Mouse (Mus musculus) spleen, postnatal 36 days (tissue): ENCODE data around the gene Lrrc71.

Experiments used
- DNase-seq, 2 experiments: peaks; one replicate each; pipeline ENCODE4 v3.0.0; 2022; ENCODE audit warnings: low spot score in 2 of 2, mixed read lengths in 1 of 2

The Lrrc71 gene

DNA sequence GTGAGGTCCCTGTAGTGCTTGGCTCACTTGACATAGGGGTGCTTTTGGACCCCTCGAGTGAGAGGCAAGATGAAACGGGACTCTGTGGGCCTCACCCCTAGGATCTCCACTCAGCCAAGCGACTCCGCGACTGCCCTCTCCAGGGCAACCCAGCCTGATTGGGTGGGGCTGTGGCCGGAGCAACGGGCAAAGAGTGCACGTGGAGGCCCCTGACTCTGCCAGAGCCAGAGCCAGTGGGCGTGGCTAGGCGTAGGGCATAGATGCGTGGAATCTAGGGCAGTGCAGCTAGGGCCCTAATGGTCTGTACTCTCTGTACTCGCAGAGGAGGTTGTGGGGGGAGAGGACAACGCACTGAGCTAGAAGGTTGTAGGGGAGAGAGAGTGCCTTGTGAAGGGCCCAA, at the start of gene Lrrc71:
Gene Lrrc71 (minus strand): TSS at position 195 of the 400 bp plus-strand sequence.
- no peak for DNase-seq

DNA sequence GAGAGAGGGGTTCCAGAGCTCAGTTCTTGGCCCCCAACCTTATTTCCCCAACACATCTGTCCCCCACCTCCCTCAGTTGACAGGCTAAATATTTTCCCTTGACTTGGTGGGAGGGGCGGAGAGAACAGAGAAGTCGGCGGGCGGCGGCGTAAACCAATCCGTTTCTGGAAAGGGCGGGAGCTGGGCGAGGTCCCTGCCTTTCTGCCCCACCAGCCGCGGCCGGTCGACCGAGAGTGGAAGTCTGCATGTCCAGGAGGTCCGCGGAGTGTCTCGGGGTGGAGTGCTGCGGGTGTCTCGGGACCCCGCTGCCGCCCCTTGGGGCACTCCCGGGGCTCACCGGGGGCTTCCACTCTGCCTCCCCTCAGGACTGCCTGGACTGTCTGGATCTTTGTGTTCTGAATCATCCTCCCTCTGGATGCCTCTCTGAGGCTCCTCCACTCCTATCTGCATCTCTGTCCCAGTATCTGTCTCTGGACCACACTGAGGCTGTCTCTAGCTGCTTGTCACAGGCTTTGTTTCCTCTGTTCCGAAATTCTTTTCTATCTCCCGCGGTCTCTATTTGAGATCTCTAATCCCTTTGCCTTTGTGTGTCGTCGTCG, 48.4 kb upstream of the Lrrc71 start, which contains the start of gene Insrr:
Gene Insrr (plus strand): TSS at position 216 of the 599 bp plus-strand sequence.
- no peak for DNase-seq

GRCm38 (mm10) chr3:87795336-87796277, 47.2 kb upstream of the Lrrc71 start:
- peak; percentile 17 to 18 for DNase-seq

- no peak for DNase-seq
Observed at GRCm38 (mm10) chr3:87794922-87795325, 46.5 kb upstream of the Lrrc71 start, which contains the start of gene Ntrk1. Gene Ntrk1, minus strand, starts transcription at chr3:87795162.

DNA sequence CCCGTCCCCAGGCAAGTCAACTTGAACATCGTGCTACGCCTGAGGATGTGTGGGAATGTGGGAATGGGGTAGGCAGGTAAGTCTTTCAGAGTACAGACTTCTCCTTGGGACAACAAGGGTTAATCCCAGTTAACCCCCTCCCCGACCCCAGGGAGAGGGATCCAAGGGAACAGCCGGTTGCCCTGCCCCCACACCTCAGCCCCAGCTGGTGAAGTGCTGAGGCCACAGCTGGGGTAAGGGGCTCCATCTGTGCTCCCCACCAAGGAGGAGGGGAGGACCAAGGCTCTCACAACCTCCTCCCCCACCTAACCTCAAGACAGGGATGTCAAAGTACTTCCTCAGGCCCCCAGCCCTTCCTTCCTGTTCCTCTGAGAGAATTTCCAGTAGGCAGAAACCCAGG, 41.3 kb upstream of the Lrrc71 start:
- DNase-seq: no peak

DNA sequence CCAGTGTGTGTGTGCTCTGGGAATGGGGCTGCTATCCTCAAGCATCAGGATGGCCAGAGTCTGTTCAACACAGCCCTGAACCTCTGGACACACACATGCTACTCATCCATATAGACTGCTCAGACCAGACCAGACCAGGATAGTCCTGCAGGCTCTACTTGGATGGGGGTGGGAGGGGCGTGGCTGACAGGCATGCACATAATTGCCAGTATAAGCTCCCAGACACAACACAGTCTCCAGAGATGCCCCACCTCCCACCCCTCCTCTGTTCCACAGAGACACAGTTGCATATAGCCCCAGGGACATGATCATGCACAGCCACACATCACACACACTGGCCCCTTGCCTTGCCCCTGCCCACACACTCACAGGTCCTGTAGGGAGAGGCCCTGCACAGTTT, 40.8 kb upstream of the Lrrc71 start:
- DNase-seq: no peak

GRCm38 (mm10) chr3:87785626-87786214, 37.3 kb upstream of the Lrrc71 start:
- DNase-seq: no peak

DNA sequence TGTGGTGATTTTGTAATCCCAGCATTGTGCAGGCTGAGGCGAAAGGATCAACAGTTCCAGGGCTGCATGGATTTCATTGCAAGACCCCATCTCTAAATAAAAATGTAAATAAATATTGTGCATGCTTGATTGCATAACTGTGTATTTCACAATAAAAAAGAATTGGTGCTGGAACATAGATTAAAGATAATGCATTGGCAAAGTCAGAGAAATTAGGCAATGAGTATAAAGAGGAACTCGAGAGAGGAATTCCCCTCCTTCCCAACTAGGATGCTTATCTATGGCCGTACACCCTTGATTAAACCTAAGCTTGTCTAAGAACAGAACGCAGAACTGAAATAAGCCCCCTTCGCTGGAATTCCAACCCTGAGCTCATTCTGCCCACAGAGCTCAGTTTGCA, 36.7 kb upstream of the Lrrc71 start:
- DNase-seq: no peak

DNA sequence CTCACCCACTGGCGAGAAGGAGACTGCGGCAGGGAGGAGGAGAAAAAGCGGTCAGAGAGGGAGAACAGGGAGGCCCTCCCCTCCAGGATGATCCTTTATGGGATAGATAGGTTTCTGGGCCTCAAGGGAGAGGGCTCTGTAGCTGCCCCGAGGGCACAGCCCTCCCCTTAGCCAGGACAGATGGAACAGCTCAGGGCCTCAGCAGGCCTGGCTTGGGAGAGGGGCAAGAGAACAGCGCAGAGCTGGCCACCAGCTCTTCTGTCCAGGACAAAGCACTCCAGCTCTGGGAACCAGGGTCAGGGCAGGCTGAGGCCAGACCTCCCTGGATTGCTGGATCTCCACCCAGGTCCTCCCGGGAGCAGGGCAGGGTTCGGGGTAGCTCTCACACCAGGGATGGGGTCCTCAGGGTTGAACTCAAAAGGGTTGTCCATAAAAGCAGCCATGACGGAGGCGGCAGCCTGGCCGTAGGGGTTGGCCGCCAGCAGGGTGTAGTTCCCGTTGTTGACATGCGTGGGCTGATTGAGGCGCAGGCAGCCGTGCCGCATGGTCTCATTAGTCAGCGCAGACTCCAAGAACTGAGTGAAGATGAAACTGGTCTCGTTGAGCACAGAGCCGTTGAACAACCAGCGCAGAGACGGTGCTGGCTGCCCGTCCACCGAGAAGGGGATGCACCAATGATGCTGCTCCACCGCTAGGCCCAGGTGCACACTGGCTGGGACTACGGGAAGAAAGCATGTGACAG, 35.0 kb upstream of the Lrrc71 start:
- DNase-seq: no peak

- DNase-seq: no peak
Observed at GRCm38 (mm10) chr3:87779086-87779485, 30.7 kb upstream of the Lrrc71 start.

DNA sequence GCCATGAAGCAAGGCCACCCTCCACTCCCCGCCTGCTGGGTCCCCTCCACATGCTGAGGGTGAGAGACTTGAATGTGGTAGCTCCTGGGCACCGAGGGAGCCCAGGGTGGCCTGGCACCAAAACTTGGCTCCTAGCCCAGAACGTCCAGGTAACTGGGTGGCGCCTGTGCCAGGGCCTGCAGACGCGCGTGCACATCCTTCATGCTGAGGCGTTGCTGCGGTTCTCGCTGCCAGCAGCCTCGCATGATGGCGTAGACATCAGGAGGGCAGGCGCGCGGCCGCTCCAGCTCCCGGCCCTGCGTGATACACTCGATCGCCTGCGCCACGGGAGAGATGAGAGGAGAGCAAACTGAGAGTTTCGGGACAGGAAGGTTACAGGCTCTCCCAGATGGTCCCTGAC, 29.9 kb upstream of the Lrrc71 start:
- no peak for DNase-seq

DNA sequence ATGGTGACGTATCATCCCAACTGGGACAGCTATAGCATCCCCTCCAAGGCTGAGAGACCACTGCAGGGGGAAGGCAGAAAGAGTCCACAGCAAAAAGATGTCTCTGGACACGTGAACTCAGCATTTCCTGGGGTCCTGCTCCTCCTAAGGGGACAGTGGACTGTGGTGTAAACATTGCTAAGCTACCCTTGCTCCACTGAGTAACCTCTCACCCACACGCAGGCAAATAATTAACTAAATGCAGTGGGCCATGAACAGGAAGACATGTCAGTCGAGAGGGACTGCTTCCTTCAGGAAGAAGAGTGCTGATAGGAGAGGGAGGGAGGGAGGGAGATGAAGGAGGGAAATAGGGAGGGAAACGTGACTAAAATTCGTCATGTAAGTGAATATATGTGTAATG, 22.7 kb upstream of the Lrrc71 start:
- DNase-seq: no peak

- DNase-seq: peak in 1 of 2 experiments; percentile 41
Observed at GRCm38 (mm10) chr3:87770280-87770679, 21.9 kb upstream of the Lrrc71 start.

GRCm38 (mm10) chr3:87769506-87769905, 21.1 kb upstream of the Lrrc71 start:
- DNase-seq: no peak

- DNase-seq: peak; percentile 72 to 73
Observed at GRCm38 (mm10) chr3:87768844-87769243, 20.4 kb upstream of the Lrrc71 start.

GRCm38 (mm10) chr3:87768431-87768830, 20.0 kb upstream of the Lrrc71 start:
- no peak for DNase-seq

GRCm38 (mm10) chr3:87767764-87768163, 19.3 kb upstream of the Lrrc71 start:
- DNase-seq: no peak

GRCm38 (mm10) chr3:87766284-87766667, 17.9 kb upstream of the Lrrc71 start:
- DNase-seq: no peak

- DNase-seq: no peak
Observed at GRCm38 (mm10) chr3:87765631-87766283, 17.3 kb upstream of the Lrrc71 start.

DNA sequence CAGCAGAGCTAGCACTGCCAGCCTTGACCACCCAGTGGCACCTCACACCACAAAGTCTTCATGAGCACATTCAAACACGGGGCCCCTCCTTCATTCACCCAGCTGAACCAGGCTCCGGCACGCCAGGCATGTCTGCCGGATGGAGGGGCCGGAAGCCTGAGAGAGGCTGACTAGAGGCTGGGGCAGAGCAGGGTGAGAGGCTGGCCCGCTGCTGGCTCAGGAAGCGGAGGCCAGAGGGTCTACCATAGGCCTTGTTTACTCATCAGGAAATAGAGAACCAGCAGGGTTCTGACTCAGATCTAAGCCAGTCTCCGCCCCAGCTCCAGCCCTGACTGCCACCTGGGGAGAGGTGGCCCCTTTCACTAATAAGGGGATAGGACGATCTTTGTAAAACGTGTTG, 16.7 kb upstream of the Lrrc71 start:
- DNase-seq: peak; percentile 79 to 82

DNA sequence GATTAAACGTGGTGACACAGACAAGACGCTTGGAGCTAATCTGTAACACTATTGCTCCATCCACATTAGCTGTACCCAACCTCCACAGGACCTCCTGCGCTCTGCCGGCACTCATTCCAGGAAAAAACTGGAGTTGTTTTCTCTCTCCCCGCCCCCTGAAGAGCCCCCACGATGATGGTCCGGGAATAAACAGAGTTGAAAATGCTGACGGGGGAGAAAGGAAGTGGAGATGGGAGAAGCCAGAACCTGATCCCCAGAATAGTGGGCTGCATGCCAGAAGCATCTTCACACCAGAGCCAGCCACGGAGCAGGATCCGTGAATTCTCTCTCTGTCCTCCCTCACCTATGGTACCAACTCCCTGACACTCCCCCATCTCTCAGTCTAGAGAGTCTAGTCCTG, 16.1 kb upstream of the Lrrc71 start:
- no peak for DNase-seq
